Mouse (Mus musculus) naive thymus-derived CD4-positive, alpha-beta T cell, adult 2 months (primary cell): ENCODE measurements at regions not wholly inside any gene's neighbourhood (a gene's known extent, or its start where the extent isn't known, plus 50 kb on each side); places are given as distances from the start of the nearest gene placed in this dataset.

Experiments used
- DNase-seq: peaks from one replicate; pipeline ENCODE4 v3.0.0-alpha.2; 2011; ENCODE audit warnings: low read depth

DNA sequence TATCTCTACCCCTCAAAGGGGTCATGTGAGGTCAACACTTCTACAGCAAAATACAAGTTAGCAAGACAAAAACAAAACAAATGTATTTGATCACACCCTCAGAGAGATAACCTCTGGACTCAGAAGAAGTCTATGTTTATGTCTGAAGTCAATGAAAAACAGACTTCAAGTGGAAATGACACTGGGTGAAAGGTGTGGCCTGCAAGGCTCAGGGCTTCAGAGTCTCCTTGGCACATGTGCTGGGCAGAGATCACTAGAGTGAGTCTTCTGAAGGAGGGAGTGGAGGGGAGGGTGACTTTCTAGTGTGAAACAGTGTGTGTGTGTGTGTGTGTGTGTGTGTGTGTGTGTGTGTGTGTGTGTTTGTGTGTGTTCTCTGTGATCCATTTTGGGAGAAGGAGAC is 68.2 kb downstream of the Il12a start:
- DNase-seq = peak; percentile 63

DNA sequence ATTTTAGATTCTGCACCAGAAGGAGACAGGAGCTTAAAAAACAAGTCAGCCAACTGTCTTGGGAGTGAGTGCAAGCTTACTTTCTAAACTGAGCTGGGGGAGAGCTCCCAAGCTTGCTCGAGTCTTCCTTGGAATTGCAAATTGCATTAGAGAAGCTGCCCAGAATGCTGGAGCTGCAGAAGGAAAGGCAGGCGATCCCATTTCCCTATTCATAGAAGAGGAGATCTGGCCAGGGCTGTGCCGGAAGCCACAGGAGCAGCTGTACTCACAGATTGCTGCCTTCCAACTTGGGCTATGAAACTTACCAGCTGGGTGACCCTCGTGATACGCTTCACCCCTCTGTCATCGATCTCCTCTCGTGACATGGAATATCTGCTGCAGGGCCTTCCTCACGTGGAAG is 68.9 kb downstream of the Il12a start:
- no peak for DNase-seq

- no peak for DNase-seq
Observed at GRCm38 (mm10) chr3:68760806-68761205, 70.4 kb downstream of the Il12a start.

DNA sequence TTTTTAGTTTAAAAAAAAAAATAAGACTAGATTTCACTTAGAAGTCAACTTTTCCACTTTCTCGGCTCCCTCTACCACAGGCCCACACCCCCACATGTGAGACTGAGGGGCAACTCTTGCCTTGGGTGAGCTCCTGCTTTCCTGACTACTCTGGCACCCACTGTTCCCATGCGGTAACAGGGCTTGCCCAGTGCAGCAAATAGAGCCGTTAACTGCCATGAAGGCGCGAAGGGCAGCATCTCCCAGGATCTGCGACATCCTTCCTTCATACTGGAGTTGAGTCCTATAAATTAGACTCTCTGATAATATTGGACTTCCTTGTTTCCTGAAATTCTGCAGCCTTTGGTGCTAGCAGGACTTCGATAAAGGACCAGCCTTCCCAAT is 70.8 kb downstream of the Il12a start:
- DNase-seq = no peak

GRCm38 (mm10) chr3:68761626-68762331 is 71.3 kb downstream of the Il12a start:
- DNase-seq = peak; percentile 35

DNA sequence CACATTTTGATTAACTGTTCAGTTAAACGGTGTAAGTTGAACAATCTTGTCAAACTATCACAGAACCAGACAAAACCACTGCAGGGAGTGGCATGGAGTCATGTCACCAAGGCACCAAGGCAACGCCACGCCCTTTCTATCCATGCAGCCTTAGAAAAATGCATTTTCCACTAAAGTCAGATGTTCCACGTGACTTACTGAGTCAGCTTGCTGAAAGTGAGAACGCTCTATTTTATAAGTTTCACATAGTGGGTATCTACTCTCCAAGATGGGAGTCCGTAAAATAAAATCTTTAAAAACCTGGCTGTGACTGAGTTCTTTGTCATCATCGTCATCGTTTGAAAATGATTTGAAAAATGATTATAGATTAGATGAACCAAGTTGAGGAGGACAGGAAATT is 72.5 kb downstream of the Il12a start:
- no peak for DNase-seq

DNA sequence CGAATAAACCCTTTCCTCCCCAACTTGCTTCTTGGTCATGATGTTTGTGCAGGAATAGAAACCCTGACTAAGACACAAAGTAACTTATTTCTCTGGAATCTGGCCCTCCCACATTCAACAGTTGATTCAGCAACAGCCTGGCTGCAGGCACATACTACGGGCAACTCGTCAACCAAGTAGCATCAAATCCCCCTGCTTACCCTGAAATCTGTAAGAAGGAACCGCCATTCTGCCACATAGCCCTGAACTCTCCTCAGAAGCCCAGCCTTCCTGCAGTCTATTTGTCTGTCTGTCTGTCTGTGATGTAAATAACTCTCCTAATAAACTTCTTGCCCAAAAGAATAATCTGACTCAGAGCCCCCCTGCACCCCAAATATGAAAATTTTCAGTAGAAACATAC is 73.9 kb downstream of the Il12a start:
- no peak for DNase-seq

GRCm38 (mm10) chr3:68764917-68765598 is 74.6 kb downstream of the Il12a start:
- no peak for DNase-seq

DNA sequence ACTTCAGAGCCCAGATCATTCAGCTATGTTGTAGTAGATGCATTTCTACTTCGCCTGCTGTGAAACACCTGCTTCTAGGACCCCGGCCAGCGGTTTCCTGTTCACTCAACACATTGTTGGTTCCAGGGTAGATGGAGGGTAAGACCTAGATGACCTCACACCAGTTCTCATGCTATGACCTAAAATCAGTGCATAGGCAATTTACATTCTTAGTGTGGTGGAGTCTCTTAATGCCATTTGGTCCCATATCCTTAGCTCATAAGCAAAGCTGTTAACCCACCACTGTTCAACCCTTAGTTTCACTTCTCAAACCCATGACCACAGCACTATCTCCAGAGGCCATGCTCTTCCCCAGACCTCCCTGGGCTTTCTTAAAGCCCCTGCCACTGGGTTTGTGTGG is 81.1 kb downstream of the Il12a start:
- DNase-seq = no peak

GRCm38 (mm10) chr3:68777801-68778200 is 87.4 kb downstream of the Il12a start:
- no peak for DNase-seq

GRCm38 (mm10) chr3:68778354-68779040 is 88.1 kb downstream of the Il12a start:
- DNase-seq = peak; percentile 21

GRCm38 (mm10) chr3:68780843-68781242 is 88.5 kb upstream of the 1110032F04Rik start:
- no peak for DNase-seq

- no peak for DNase-seq
Observed at GRCm38 (mm10) chr3:68781466-68781865, 87.9 kb upstream of the 1110032F04Rik start.

DNA sequence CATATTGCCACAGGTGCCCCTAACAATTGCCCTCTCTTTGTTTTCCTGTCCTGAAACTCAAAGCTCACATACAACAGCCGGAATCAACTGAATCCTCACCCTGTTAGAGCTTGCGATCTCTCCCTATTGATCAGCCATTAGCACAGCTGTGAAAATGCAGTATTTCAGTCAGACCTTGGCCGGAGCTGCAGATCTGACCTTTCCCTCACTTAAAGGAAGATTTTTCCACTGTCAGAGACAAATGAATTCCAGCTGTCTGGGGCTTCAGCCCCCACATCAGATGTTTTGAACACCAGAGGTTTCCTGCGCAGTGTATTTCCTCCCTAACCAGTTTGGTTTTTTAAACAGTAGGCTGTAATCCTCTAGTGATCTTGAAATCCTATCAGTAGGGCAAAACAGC is 87.0 kb upstream of the 1110032F04Rik start:
- peak; percentile 44 for DNase-seq

DNA sequence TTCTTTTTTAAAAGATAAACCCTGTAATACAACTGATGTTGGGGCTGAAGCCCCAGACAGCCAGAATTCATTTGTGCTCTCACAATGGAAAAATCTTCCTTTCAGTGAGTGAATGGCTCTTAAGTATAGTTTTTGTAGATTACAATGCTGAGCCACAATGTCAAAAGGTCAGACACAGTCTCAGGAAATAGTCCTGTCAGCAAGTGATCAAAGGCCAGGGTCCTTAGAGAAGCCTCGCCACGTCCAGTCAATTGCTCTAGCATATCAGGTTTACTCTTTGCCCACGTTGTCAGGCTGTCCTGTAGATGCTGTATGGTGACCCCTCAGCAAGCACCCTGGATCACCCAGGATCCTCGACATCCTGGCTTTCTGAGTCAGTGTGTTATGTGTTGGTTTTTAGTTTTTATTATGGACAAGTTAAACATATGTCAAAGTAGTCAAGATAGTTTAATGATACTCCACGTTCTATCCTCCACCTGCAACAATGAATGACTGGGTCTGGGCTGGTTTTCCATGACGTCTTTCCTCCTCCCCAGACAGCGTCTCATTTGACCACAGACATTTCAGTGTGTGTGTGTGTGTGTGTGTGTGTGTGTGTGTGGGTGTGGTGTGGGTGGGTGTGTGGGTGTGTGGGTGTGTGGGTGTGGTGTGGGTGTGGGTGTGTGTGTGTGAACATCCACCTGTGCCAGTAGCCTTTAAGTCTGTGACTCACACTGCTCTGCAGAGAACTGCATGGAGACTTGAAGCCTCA is 85.5 kb upstream of the 1110032F04Rik start:
- DNase-seq = peak; percentile 87

DNA sequence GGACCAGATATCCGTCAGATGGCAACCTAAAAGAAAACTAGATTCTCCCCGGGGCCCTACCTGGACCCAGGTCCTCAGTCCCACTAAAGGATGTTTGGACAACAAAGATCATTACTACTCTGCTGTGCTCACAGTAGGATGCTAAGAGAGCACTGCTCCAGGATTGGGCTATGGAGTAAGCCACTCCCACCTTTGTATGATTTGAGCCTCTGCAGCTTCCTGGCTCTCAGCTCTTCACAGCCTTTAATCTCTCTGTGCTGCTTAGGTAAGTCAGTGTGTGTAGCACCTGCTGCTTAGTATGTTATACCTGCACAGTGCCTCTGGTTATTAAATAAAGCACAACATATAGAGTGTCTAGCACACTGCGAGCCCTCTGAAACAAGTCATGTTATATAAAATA is 82.6 kb upstream of the 1110032F04Rik start:
- DNase-seq = peak; percentile 68

- peak; percentile 76 for DNase-seq
Observed at GRCm38 (mm10) chr3:68787385-68788175, 81.8 kb upstream of the 1110032F04Rik start.

DNA sequence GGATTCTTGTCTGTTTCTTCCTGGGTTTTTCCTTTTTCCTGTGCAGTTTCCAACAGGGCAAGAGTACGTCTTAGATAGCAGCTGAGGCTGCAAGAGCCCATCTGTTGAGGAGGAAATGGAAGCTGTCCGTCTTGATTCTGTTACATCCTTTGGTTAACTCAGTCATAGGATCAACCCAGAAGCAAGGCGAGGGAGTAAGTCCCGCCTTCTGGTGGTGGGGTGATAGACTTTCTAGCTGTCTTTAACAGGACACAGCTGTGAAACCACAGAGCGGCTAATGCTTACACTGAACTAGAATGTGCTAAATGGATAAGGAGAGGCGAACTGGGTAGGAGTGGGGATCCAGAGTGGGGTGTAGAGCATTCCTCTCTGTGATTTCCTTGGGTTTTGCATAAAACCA is 79.9 kb upstream of the 1110032F04Rik start:
- DNase-seq = peak; percentile 65

GRCm38 (mm10) chr3:68790466-68790865 is 78.9 kb upstream of the 1110032F04Rik start:
- DNase-seq = peak; percentile 16

DNA sequence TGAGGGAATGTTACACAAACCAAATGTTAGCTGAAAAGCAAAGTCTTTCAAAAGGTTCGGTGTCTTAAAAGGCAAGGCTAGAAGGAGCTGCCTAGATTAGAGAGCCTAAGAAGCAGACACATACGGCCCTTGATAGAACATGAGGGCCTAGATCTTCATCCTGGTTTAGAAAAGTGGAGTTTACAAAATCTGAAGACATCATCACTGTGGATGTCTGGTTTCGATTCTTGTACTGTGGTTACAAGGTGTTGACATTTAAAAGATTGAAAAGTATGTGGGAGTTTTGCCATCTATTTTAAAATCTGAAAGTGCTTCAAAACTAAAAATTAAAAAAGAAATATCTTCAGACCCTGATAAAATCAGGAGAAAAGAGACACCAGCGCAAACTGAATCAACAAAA is 76.5 kb upstream of the 1110032F04Rik start:
- DNase-seq = peak; percentile 49

GRCm38 (mm10) chr3:68793923-68794322 is 75.5 kb upstream of the 1110032F04Rik start:
- peak; percentile 33 for DNase-seq
